Mouse (Mus musculus): ENCODE measurements at regions not wholly inside any gene's neighbourhood (a gene's known extent, or its start where the extent isn't known, plus 50 kb on each side); places are given as distances from the start of the nearest gene placed in this dataset.

DNA sequence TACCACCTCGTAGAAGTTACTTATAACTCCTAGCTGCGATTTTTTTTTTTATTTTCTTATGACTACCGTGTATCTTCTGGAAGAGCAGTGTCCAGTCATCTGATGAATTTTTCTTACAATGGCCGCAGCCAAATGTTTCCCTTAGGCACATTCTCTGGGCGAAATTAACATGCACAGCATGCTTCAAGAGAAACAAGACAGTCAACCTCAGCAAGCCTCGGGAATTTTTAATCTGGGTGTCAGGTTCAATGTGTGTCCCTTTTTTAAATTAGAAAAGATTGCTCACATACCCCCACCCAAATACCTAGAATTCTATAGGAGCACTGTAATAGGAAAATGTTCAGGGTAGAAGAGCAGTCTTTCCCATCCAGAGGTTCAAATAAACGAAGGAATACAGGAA, 136.8 kb downstream of the Irs2 start:
- no peak for DNase-seq (ENCODE audit: extremely low read depth, low read depth, low spot score)

DNA sequence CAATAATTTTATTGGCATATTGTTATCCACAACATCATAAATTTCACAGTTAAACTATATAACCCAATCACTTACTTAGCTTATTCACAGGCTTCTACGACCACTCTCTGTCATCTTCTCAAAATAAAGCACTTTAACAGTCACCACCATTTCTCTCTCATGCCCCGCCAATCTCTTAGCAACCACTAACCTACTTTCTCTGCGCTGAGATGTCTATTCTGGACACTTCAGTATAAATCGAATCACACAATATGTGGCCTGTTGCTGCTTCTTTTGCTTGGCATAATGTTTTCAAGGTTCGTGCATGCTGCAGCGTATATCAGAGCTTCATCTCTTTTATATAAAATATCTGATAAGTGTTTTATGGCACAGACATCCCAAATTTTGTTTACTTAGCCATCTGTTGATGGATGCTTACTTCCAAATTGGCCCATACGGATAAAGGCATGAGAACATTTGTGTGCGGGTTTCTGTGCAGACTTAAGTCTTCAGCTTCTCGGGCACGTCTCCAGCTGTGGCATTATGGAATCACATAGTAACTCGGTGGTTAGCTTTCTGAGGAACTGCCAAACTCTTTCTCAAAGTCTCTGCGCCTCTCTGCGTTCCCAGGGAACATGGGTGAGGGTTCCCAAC, 137.7 kb downstream of the Irs2 start:
- no peak for DNase-seq (ENCODE audit: extremely low read depth, low read depth, low spot score)

DNA sequence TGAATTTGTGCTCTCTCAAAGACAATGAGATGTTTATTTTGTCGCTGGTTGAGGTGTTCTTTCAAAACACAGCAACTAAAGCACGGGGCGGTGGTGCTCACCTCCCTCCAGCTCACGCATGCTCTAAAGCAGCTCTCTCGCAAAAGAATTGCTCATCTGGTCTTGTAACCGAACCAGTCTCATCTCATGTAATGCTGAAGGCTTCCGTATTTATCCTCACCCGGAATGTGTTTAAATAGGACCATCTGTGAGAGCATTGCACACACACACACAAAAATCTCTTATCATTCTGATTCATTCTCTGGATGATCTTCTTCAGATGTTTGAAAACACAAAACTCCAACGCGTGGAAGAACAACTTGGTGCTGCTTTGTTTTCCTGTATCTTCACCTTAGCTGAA, 138.4 kb downstream of the Irs2 start:
- no peak for DNase-seq (ENCODE audit: extremely low read depth, low read depth, low spot score)

DNA sequence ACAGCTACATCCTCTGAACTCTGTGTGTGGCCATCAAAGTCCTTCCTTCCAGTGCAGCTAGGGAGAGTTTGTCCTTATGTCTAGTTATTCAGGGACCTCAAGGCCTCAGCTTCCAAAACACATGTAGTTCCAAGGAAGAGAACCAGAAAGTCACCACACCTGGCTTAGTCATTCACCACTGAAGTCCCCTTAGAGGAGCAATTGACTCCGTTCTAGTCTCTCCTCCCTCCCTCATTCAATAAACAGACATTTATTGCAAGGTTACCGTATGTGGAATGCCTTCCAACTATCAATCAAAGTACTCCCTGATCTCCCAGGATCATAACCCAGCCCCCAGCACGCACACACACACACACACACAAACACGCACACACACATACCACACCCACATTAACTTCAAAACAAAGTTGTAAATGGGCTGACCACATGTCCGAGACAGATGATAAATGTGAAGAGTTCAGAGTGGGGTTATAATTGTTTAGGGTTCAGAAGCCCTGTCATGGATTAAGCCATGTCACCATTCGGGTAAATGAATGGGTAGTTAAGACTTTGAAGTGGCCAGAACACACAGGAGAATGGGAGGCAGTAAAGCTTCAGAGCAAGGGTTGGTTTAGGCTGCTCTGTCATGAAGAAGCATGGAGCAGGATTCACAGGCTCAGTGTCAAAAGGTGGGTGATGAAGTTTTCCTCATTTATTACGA, 141.4 kb downstream of the Irs2 start:
- no peak for DNase-seq (ENCODE audit: extremely low read depth, low read depth, low spot score)

GRCm38 (mm10) chr8:10865941-10866513, 142.2 kb downstream of the Irs2 start:
- no peak for DNase-seq (ENCODE audit: extremely low read depth, low read depth, low spot score)

DNA sequence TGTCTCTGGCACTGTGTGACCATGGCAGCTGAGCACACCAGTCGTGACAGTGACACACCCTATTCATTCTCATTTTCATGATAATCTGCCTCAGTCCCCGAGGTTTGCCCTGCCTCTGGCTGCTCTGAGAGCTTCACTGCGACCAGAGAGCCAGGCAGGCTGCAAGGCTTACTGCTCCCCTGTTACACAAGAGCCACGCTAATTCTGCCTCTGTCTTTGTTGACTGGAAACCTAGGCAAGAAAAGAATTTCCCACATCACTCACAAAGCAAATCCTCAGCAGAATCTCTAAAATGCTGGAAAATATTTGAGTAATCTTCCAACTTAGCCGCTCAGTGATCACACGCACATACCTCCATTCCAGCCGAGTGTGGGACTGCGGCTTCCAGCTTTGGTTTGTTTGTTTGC, 142.8 kb downstream of the Irs2 start:
- DNase-seq (ENCODE audit: extremely low read depth, low read depth, low spot score), result no peak

DNA sequence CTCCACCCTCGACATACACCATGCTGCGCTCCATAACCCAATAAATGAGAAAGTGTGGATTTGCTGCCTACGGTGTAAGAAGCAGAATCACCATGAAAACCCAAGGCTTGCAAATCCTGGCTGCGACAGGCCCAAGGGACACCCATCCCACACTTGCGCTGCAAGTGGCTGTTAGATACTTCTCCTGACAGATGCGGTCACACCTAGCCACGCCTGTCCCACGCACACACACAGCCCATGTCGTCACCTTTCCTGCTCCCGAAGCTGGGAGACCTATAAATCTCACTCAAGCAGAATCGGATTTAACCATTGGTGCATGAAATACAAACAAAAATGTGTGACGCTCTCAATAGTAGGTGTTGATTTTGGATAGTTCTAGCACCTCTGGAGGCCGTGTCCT, 145.8 kb downstream of the Irs2 start:
- no peak for DNase-seq (ENCODE audit: extremely low read depth, low read depth, low spot score)

DNA sequence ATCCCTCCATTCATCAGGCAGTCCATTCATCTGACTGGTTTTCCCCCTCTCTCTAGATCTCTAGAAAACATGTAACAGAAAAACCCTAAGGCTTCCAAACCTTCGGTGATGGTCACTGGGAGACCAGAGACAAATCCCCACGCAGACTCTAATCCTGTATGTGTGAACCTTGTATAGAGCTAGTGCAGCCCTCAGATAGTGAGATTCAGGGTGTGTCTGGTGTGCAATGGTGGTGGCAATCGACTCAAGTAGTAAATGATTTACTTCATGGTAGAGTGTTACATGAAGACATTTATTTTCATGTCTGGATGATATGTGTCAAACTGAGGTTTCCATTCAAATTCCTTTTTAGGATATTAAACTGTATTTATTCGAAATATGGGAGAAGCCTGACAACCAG, 147.4 kb downstream of the Irs2 start:
- no peak for DNase-seq (ENCODE audit: extremely low read depth, low read depth, low spot score)

- DNase-seq (ENCODE audit: extremely low read depth, low read depth, low spot score), result no peak
Observed at GRCm38 (mm10) chr8:10857874-10858273, 150.4 kb downstream of the Irs2 start.

DNA sequence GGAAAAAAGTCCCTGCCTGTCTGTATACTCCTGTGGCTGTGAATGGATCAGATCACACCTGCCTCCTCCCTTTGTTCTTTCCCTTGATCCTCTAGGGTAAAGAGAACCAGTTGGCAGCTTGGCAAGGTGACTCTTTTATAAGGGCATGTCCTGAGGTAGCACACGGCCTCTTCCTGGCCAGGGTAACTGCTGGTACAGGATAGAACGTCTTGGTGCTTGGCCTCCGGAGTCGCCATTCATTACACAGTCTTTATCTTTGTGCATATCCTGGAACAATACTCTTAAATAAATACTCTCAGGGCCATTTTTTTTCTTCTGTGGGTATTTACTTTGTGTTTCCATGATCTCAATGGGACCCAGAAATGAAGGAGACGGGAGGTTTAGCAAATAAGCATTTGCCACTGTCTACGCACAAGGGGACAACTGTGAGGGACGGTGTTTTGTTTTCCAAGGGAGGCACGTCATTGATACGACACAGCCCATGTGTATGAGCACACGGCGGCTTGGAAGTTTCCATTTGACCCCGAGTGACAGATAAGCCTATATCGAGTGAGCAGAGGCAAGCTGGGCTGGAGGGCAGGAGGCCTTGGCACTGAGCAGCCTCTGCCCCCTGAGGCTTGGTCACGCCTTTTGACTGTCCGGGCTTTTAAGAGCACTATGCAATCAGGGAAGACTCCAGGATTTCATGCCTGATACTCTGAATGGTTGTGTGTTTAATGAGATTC, 151.1 kb downstream of the Irs2 start:
- peak; percentile 31 for DNase-seq (ENCODE audit: extremely low read depth, low read depth, low spot score)

GRCm38 (mm10) chr8:10855696-10856095, 152.6 kb downstream of the Irs2 start:
- no peak for DNase-seq (ENCODE audit: extremely low read depth, low read depth, low spot score)

- DNase-seq (ENCODE audit: extremely low read depth, low read depth, low spot score), result no peak
Observed at GRCm38 (mm10) chr8:10855131-10855530, 153.1 kb downstream of the Irs2 start.

DNA sequence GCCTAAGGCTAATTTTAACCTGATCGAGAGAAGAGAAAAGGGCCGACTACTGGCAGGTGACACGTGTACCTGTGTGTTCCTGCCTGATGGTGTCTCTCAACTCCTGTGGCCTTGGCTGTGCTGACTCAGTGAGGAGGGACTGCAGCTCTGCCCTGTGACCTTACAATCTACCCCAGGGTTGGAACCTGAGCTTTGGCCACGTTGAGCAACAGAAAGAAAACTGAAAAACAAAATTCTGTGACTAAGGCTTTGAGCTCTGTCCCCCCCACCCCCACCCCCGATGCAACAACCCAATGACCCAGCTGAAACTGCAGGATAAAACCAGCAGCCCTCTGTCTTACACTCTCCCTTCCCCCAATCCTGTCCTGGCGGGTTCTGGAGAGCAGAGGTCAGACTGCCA, 153.7 kb downstream of the Irs2 start:
- no peak for DNase-seq (ENCODE audit: extremely low read depth, low read depth, low spot score)

DNA sequence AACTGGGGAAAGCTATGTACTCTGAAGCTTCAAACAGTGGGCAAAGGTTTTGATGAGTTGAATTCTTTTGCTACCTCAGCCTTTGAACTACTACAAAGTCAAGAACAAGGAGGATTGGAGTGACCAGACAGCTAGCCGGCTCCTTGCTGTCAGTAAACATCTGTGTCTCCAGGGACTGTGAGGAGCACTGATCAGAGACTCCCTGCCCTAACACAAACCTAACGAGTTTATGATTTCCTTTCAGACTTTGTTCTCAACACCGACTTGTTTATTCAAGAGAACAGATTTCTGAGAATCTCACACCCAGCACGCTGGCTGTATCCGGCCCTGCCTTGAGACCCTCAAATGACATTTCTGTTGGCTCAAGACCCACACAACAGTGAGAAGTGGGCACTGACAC, 154.4 kb downstream of the Irs2 start:
- DNase-seq (ENCODE audit: extremely low read depth, low read depth, low spot score), result no peak

DNA sequence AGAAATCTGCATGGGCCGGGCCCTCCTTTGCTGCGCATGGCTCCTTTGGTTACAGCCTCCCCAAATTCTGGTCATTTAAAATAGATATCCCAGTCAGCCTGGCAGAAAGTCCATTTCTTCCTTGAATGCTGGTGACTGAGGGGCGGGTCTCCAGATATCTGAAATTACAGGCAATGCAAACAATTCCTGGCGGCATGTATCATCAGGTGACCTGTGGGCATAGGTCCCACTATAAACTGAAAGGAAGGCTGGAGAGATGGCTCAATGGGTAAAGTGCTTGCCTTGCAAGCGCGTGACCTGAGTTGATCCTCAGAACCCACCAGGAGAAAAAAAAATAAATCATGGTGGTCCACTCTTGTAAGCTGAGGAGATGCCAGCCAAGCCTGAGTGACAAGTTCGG, 158.3 kb downstream of the Irs2 start:
- DNase-seq (ENCODE audit: extremely low read depth, low read depth, low spot score), result no peak

- DNase-seq (ENCODE audit: extremely low read depth, low read depth, low spot score), result no peak
Observed at GRCm38 (mm10) chr8:10845607-10846006, 162.7 kb downstream of the Irs2 start.

- no peak for DNase-seq (ENCODE audit: extremely low read depth, low read depth, low spot score)
Observed at GRCm38 (mm10) chr8:10840853-10841531, 167.3 kb downstream of the Irs2 start.

DNA sequence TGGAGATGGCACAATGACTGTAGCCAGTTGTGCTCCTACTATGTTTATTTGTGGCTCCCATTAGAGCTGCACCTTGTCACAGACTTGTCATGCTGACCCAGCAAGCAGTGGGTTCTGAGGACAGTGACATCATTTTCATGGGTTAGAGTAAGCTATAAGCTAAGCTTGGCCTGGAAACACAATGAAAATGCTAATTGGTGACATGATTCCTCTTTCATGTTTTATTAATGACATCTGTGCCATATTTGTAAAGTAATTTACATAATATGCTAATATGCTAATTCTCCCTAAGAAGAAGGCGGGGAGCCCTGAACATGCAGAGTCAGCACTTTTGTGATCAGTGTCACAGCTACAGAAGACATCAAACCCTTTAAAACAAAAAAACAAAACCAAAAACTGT, 168.2 kb downstream of the Irs2 start:
- no peak for DNase-seq (ENCODE audit: extremely low read depth, low read depth, low spot score)

GRCm38 (mm10) chr8:10835054-10835453, 173.2 kb downstream of the Irs2 start:
- DNase-seq (ENCODE audit: extremely low read depth, low read depth, low spot score), result no peak

- no peak for DNase-seq (ENCODE audit: extremely low read depth, low read depth, low spot score)
Observed at GRCm38 (mm10) chr8:10831864-10832263, 176.4 kb downstream of the Irs2 start.

GRCm38 (mm10) chr8:10831277-10831676, 177.0 kb downstream of the Irs2 start:
- DNase-seq (ENCODE audit: extremely low read depth, low read depth, low spot score), result no peak

Measured in fat pad, adult 2 months (tissue).